Mouse (Mus musculus) lung, postnatal 14 days (tissue): ENCODE measurements around the gene Srm.

Experiments used
- DNase-seq: peaks from one replicate; pipeline ENCODE4 v3.0.0; 2021

The Srm gene

DNA sequence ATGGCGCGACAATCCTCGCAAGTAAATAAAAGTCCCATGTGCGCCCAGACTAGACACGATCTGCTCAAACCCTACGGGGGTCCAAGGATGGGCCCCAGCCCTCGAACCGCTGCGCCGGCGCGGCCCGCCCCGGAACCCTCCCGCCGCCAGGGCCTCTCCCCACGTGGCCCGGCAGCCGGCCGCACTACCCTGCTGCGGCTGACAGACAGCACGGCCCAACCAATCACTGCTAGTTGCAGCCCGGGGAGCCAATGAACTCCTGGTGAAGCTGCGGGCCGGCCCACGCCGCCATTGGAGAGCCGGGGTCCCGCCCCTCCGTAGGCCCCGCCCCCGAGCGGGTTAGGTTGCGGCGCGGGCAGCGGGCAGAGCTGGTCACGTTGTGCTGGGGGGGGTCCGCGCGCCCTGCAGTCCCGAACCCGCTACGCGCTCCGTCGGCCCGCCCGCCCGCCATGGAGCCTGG, at the start of gene Srm:
Gene Srm (plus strand): TSS at position 333 of the 460 bp plus-strand sequence.
- peak; percentile 97 for DNase-seq

DNA sequence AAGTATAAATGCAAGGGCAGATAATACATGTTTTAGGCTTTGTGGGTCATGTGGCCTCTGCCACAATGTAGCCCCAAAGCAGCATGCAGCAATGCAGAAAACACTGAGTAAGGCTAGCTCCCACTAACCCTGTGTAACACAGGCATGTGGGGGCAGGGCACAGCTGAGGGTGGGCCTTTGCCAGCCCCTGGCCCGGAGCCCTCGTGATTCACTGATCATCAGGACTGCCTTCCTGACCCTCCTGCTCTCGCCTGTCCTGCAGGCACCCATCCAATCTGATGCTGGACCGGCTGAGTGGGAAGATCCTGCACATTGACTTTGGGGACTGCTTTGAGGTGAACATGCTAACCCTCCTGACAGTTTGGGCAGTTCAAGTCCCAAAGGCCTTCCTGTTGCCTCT, 42.2 kb upstream of the Srm start:
- DNase-seq: no peak

DNA sequence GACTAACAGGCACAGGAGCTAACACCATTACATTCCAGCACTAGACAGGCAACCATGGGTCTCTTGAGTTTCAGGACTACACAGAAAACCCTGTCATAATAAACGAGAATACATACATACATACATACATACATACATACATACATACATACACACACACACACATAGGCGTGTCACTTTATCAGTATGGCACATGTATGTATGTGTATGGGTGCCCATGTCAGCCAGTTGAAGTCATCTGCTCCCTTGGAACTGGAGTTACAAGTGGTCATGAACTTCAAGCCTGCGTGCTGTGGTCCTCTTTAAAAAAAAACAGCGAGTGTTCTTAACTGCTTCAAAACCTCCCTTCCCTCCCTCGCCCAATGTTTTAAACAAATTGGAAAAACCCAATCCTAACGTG, 33.5 kb upstream of the Srm start:
- no peak for DNase-seq

DNA sequence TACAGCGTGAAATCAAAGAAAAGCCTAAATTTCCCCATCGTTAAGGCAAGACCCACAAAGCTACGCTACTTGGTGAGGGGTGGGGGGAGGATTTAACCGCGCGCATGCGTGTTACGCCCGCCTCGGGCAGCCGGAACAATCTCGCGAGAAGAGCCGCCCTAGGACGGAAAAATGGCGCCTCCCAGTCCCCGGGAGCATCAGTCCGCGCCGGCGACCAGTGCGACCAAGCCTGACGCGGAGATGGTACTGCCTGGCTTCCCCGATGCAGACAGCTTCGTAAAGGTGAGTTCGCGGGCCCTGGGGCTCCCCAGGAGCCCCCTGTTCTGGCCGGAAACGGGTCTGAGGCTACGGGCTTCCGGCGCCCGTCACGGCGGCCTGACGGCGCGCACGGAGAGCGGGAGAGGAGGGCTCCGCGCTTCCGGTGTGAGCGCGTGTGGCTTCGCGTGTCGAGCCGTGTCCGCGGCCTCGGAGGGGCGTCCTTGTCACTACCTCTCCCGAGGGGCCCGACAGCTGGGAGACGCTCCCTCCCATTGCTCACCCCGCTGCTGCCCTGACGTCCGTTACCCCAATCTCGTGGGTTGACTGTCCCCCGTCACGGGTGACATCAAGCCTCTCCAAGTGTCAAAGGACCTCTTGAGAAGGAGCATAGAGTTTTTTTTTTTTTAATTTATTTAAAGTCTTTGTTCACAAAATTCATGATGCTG, 32.9 kb upstream of the Srm start, which contains the start of gene Exosc10:
Gene Exosc10 (plus strand): TSS at position 133 of the 704 bp plus-strand sequence.
- peak; percentile 90 for DNase-seq

DNA sequence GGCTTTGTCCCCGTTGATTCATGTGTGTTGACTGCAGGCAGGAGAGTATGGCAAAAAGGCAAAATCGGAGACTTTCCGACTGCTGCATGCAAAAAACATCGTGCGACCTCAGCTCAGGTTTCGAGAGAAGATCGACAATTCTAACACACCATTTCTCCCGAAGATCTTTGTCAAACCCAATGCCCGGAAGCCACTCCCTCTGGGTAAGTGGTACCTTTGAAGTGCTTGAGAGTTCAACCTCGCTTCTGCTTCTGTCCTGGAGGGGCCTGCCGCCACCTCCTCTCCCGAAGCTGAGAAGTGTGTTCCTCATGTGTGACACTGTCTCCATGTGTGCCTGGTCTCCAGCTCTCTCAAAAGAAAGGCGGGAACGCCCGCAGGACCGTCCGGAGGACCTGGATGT, 28.6 kb upstream of the Srm start:
- DNase-seq: no peak

DNA sequence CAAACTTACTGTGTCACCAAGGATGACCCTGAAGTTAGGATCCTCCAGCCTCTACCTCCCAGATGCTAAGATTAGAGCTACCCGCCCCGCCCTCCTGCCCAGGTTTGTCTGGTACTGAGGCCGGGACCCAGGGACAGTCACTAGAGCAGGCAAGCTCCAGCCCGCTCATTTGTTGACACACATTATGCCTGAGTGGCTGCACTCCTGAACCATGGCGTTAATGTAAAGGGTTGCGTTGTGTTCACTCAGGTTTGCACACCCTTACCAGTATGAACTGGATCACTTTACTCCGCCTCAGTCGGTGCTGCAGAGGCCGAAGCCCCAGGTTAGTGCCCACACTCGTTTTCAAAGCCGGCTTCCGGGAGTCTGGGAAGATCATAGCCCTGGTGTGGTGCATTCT, 27.7 kb upstream of the Srm start:
- DNase-seq: no peak

DNA sequence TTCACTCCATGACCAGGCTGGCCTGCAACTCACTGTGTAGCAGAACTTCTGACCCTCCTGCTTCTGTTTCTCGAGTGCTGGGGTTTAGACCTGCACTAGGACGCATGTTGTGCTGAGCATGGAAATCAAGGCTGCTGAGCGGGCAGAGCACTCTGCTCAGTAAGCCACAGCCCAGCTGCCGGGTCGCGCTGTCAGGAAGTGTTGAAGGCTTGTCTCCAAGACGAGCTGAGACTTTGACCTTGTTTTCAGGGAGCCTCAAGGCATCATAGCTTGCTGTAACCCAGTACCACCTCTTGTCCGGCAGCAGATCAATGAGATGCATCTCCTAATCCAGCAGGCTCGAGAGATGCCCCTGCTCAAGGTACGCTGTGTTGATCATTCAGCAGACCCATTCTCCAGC, 21.2 kb upstream of the Srm start:
- no peak for DNase-seq

DNA sequence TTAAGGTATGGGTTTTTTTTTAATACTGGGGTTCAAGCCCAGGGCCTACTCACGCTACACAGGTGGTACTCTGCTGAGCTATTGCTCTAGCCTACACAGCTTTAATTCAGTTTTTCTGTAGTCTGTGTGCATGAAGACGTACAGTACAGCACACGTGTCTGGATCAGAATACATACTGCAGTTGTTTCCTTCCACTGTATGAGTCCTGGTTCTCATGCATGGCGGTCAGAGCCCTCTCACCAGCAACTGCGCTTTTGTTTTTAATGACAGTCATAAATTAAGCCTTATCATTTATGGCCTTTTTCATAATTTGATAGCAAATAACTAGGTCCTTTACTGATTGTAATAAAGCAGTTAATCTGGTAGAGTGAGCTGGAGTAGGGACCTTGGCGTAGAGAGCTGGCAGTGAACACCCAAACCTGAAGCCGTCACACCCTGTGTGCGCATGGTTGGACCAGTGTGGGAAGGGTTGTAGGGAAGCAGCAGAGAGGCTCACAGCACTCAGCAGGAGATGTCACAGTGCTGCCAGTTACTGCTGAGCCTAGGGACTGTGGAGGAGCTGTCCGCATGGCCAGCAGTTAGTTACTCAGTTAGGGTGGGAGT, 20.5 kb upstream of the Srm start:
- no peak for DNase-seq

DNA sequence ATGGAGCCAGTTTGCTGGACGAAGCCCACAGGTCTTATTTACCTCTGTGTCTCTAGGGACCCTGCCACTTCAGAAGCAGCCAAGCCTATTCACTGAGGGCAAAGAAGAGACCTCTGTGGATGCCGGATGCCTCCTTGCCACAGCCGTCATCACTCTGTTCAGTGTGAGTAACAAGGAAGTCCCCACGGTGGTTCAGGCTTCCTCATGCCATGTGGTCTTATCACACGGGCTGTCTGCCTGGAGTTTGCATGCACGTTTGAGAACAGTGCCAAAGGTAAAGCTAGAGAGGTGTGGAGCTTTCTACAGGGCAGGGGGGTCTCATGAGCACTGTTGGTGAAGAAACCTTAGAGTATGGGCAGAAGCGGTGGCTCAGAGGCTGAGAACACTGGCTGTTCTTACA, 18.1 kb upstream of the Srm start:
- DNase-seq: no peak

DNA sequence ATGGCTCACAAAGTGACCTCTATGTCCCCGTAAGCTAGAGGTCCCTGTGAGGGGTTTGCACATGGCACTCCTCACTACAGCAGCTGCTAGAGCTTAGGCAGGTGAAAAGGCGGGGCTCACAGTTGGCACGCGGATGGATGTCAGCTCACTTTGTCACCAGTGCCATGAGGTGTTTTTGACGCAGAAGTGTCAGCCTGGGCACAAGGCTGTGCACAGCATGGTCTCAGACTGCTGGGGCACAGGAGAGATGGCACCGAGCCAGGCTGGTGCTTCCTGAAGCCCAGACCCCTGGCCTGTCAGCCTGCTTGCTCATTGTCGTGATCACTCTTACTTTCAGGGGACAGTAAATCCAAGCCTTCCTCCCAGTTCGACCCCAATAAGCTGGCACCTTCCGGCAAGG, 10.5 kb upstream of the Srm start:
- DNase-seq: no peak

DNA sequence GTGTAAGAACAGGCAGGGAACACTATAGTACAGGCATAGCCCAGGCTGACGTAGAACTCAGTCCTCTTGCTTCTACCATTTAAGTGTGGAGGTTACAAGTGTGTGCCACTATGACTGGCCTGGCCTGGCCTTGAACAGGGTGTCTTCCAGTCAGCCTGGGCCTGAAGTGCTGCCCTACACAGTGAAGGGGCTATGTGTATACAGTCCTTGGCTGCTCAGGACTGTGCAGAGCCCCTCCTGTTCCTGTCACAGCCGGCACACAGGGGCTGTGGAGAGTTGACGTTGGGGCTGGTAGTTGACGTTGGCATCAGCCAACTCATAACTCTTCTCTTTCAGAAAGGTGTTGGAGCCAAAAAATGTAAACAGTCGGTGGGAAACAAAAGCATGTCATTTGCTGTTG, 9.9 kb upstream of the Srm start:
- no peak for DNase-seq

DNA sequence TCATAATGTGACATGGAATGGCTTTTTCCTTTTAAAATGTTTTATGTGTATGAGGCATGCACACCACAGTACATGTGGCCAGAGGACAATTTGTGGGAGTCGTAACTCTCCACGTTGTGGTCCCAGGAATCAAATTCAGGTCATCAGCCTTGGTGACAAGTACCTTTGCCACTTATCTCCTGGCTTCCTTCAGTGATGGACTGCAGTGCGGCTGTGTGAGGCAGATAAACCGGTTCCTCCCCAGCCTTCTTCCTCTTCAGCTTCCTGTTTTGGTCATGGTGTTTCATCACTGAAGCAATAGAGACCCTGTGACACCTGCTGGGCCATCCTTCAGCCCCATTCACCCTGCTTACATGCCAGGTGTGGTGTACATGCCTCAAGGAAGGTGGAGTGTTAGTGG, 8.0 kb upstream of the Srm start:
- DNase-seq: no peak

DNA sequence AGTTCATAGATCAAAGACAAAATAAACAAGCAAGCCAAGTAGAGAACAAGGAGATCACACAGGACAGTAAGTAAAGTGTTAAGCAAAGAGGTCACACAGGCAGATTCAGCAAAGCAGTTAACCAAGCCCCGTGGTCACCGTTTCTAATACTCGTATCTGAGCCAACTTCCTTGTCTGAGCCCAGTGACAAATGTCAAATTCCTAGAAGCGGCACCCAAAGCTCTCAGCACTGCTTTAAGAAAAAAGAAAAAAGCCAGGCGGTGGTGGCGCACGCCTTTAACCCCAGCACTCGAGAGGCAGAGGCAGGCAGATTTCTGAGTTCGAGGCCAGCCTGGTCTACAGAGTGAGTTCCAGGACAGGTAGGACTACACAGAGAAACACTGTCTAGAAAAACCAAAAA, 4.7 kb upstream of the Srm start:
- no peak for DNase-seq

DNA sequence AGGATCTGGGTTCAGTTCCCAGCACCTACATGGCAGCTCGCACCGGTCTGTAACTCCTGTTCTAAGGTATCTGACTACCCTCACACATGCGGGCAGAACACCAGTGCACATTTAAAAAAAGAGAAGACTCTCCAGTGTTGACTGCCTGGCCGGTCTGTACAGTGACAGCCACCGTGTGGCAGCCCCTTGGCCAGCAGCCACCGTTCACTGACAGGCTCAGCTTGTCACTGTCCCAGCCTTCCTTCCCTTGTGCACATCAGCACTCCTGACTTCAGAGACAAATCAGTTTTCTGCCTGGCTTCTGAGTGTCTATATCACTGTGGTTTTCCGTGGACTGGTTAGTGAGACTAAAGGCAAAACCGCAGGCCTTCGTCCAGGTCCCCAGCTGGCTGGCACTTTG, 2.5 kb upstream of the Srm start:
- DNase-seq: no peak

DNA sequence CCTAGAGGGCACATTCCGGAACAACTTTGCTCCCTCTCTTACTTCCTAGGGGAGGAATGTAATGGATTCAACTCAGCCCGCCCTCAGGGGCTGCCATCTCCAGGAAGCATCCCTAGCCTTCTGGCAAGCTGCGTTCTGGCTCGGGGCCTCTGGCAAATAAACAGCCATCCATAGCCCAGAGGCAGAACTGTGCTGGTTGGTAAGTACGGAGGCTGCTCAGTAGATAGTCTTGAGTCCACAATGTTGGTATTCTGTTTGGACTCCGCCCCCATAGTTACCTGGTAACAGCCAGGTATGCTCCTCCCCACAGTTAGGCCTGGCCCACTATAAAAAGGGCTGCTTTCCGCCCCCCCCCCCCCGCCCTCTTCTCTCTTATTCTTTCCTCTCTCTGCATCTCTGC, 1.7 kb upstream of the Srm start:
- peak; percentile 32 for DNase-seq

DNA sequence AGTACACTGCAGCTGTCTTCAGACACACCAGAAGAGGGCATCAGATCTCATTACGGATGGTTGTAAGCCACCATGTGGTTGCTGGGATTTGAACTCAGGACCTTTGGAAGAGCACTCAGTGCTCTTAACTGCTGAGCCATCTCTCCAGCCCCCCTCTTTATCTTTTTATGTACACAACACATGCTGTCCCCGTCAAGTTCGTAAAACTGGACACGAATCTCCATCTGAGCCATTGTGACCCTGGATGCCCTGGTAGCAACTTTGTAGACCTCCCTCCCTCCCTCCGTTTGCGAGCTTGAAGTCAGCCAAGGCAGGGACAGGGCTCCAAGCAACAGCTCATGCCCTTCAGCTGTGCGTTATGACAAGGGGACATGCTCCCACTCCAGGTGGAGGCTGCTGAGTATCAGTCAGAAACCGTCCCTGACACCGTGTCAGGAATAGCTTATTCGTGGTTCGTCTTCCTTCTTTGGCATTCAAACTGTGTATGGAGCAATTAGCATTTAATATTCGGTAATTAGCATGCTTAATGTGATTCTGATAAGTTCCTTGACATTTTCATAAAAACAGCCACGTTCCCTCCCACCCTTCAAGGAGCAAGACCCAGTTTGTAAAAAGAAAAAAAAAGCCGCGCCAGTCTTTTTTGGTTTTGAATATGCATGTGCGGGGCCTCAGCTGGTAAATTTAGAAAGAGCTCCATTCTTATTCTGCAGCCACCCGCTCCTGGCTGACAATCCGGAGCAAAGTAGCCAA, 707 bp upstream of the Srm start:
- no peak for DNase-seq

DNA sequence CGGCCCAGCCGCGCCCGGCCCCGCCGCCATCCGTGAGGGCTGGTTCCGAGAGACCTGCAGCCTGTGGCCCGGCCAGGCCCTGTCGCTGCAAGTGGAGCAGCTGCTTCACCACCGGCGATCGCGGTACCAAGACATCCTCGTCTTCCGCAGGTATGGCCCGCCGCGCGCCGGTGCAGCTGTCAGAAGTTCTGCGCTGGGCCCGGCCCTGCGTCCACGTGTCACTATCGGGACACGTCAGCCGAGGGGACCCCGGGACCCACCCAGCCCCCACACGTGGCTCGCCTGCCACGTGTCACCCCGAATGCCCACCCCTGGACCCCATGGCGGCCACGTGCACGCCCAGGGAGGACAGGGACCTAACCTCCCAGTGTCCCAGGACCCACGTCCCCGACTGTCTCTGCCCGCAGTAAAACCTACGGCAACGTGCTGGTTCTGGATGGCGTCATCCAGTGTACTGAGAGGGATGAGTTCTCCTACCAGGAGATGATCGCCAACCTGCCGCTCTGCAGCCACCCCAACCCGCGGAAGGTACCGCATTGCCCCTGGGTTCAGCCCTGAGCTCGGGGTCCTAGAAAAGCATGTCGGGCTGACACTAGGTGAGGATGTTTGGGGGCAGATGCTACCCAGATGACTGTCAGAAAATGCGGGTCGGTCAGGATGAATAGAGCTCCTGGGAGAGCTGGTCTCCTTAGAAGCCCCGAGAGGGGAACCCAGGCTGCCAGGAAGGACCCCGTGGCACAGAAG, 506 bp downstream of the Srm start:
- no peak for DNase-seq

DNA sequence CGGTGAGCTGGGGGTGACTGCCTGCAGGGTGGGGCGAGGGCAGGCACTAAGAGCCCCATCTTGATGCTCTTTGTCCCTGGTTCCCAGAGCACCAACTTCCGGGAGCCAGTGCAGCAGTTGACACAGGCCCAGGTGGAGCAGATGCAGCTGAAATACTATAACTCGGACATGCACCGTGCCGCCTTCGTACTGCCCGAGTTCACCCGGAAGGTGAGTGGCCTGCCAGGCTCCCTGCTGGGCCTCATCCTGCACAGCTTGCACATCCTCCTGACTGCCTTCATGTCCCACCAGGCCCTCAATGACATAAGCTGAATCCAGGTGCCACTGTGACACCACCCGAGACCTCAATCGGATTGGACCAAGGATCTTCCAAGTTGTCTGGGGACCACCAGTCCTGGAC, 2.7 kb downstream of the Srm start:
- no peak for DNase-seq

DNA sequence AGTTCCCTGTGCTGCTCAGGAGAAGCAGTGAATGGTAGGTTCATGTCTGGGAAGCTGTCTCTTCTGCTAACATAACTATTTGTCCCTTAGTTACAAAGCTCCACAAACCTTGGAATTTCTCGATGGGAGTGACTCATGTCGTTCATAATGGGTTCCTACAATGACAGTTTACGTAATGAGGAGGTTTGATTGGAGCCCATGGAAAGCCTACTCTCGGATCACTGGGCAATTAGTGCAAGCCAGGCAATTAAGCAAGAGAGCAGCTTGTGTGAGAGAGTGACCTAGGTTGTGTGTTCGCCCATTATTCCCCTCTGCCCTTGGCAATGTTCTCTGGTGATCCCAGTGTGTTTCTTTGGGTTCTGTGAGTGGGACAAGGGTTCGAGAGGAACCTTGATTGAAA, 4.6 kb downstream of the Srm start:
- DNase-seq: no peak

DNA sequence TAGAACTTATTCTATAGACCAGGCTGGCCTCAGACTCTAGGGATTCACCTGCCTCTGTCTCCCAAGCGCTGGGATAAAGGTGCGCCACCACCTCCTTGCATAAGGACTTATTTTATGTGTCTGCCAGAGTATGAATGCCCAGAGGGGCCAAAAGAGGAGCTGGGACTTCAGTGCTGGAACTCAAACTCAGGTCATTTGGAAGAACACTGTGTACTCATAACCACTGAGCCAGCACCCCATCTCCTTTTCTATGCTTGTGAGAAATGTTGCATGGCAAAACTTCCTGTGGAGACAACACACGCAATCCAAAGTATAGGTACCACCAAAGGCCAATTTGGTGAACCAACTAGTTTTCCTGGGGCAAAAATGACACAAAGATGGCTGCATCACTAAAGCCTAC, 5.4 kb downstream of the Srm start:
- no peak for DNase-seq

DNA sequence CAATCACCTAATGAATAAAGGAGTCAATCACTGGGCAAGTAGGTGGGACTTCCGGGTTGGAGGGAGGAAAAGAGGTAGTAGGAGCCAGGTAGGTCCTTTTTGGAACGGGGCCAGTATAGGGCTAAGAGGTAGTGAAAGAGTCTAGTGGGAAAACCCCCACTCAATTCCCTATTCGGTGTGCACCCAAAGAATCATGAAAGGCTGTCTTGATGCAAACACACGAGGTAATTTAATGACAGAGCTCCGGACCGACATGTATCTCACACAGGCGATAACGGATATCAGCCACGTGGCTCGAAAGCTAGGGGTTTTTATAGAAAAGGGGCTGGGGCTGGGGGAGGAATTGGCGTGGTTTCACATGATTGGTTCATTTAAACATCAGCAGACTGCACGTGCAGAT, 7.5 kb downstream of the Srm start:
- no peak for DNase-seq

DNA sequence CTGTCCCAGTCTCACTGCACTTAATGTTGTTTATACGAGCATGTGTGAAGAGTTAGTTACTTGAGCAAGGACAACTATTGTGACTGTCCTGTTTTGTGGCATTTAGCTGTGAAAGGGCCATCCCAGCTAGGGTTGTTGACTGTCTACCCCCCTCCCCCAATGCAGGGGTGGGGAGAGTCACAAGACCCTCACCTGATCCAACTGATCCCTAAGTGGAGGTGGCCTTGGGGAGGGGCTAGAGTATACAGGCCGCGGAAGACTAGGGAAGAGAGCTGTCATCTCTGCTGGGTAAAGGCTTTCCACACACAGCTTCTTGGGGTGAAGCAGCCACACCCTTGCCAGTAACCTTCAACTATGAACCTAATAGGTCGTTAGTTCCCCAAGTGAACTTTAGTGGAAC, 9.0 kb downstream of the Srm start:
- no peak for DNase-seq

DNA sequence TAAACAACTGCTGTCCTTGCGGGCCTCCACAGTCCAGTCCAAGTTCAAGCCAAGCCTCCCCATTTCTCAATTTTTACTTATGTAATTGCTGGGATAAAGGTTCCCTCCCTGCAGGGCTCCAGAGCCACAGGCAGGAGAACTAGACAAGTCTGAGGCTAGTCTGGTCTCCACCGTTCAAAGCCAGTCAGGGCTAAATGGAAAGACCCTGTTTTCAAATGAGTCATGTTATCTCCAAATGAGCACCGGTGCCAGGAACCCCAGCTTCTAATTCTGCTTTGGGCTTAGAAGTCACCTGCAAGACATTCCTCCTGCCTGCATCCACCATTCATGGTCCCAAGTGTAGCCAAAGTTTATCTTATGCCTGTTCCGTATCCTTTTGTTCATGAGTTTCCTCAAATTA, 10.6 kb downstream of the Srm start:
- no peak for DNase-seq
